Mouse (Mus musculus) skeletal muscle tissue, adult 2 months (tissue): Measurements from ENCODE around the gene Hunk.

Source experiments
- DNase-seq: peaks from one replicate; pipeline ENCODE4 v3.0.0-alpha.2; 2012; ENCODE audit warnings: low read depth, low spot score

The Hunk gene

DNA sequence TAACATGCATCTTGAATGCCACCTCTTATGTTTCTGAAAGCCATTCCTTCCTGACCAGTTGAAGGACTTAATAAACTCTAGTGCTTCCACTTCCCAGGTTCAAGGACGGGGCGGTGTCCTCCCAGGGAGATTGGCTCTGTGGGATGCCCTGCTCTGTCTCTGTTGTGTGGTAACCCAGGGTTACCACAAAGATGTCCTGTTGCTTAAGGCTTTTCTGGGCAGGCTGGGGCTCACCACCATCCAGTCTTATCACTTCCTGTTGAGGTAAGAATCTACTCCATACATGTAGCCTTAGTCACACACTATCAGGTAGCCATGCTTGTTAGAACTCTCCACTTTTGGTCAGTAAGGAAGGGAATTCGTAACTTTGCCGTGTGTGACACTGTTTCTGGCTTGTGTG lies 49.4 kb downstream of the Hunk start:
- DNase-seq = no peak

DNA sequence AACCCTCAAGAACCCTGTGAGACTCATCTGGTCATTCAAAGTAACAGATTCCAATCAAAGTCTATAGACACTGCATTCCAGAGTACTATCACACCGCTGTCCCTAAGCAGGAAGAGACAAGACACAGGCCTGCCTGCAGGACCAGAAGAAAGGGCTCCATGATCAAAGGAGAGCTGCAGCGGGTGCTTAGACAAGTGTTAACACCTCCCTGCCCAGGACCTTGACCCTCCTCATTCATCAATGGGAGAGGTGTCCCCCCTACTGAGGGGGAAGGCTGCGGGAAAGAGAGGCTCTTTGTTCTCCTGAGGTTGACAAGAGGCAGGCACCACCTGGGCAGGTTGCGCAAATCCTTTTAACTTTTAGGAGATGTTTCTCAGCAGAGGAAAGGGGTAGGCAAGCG lies 51.5 kb downstream of the Hunk start:
- no peak for DNase-seq

DNA sequence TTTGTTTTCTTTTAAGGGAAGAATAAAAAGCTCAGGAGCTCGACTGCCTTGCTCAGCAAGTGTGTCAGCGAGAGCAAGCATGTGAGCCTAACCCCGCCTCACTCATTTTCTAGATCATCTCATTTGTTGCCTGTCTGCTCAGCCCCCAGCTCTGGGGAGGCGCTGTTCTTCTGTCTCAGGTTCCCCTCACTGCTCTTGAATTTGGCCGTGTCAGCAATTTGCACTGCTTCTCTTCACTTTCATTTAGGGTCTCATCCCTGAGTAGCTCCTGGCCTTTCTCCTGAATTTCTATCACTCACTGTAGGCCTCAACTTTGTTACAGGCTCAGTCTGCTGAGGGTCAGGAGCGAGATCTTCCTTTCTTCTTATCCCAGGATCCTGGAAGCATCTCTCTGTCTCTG lies 53.7 kb downstream of the Hunk start:
- DNase-seq = no peak

DNA sequence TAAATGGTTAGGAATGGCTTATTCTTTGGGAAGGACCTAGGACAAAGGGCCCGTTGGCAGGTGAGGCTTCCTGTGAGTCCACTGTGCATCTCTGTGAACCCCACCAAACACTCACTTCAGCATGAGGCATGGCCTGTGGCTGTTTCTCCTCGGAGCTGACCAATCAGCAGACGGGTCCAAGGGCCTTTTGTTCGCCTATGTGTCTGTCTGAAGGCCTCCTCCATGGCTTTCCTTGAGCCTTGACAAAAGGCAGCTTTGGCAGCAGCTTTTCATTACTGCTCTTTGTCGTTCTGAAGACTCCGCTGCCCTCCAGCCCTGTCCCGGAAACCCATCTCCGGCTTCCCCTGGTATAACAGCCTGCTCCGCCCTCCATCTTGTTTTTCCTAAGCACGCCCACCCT lies 54.8 kb downstream of the Hunk start:
- DNase-seq = no peak

- no peak for DNase-seq
Observed at GRCm38 (mm10) chr16:90442991-90443390, 57.2 kb downstream of the Hunk start.

GRCm38 (mm10) chr16:90453197-90453596 lies 67.4 kb downstream of the Hunk start:
- peak; percentile 30 for DNase-seq

- DNase-seq = no peak
Observed at GRCm38 (mm10) chr16:90456495-90457125, 70.8 kb downstream of the Hunk start.

GRCm38 (mm10) chr16:90458899-90459610 lies 73.2 kb downstream of the Hunk start:
- DNase-seq = peak; percentile 30

DNA sequence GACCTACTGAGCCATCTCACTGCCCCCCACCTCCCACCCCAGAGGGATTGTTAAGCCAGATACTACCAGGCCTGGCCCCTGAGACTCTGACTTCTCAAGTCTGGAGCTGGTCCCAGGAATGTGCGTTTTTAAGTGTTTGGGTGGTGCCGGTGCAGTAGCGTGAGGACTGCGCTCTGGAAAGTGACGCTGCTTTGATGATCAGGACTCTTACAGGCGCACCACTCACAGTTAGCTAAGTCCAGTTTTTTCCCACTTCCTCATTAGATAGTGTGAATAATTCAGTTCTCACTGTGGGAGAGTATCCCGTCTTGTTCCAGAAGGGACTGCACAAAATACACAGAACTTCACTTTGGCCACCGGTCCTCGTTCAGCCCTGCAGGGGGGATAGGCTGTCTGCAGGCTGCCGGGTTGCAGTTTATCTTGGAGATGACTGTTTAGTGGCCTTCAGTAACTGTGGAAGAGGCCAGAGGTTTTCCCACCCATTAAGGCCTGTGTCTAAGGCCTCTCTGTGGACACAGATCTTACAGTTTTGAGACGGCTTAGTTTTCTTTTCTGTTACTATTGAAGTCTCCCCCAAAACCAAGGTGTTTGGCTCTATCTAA lies 75.6 kb downstream of the Hunk start:
- no peak for DNase-seq

DNA sequence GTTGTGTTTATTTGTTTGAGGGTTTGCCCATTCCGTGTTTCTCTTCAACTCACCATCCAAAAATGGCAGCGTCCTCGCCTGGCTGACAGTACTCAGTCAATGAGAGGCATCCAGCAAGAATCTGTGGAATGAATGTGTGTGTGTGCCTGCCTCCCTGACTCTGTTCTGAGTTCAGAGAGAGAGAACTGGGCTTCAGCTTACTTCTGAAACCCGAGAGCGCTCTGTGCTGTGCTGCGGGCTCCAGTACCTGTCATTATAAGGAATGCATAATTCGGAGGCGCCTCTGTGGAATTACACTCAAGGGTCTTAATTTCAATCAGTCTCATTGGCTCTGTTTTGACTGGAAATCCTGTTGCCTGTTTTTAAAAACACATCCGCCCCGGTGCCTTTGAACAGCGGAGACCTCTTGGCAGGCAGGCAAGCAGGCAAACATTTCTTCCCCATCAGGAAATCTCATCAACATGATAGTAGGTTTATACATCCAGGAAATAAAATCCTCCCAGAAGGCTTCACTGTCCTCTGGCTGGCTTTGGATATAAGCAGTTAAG lies 77.0 kb downstream of the Hunk start:
- DNase-seq = no peak

GRCm38 (mm10) chr16:90465154-90465553 lies 79.3 kb downstream of the Hunk start:
- DNase-seq = no peak

GRCm38 (mm10) chr16:90468286-90468685 lies 82.5 kb downstream of the Hunk start:
- no peak for DNase-seq

DNA sequence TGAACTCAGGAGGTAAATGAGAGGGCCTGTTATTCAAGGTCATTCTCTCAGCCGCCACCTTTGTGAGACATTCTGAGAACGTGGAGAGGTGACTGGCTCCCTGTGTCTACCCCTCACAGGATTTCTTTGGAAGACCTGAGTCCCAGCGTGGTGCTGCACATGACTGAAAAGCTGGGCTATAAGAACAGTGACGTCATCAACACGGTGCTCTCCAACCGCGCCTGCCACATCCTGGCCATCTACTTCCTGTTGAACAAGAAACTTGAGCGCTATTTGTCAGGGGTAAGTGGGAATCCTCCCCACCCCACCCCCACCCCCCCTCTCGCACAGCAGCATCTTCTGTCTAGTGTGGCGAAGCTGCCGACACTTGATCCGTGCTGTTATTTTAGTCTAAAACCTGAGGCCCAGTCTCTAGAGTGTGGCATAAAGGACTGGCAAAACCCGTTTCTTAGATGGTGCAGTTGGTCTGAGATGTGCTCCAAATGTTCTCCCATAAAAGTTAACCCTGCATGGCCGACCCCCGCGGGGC lies 90.0 kb downstream of the Hunk start:
- DNase-seq = no peak

GRCm38 (mm10) chr16:90481612-90482011 lies 95.8 kb downstream of the Hunk start:
- no peak for DNase-seq

GRCm38 (mm10) chr16:90483341-90483740 lies 97.5 kb downstream of the Hunk start:
- no peak for DNase-seq

GRCm38 (mm10) chr16:90485125-90485524 lies 99.3 kb downstream of the Hunk start:
- no peak for DNase-seq

DNA sequence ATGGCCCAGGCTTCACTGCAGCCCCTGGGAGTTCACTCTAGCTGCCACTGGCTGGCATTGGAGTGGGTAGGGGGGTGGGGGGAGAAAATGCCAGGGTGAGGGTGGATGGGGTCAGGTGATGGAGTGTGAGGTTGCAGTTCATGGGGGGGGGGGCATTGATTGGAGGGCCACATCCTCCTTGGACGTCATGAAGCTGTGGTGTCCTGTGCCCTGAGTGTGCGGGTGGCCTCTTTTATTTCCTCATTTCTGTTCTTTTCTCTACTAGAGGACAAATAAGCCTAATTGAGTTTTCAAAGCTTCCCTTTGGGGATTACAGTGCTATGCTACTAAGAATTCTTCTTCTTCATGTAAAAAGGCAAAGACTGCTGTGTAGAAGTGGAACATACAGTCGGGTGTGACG lies 99.8 kb downstream of the Hunk start:
- no peak for DNase-seq

DNA sequence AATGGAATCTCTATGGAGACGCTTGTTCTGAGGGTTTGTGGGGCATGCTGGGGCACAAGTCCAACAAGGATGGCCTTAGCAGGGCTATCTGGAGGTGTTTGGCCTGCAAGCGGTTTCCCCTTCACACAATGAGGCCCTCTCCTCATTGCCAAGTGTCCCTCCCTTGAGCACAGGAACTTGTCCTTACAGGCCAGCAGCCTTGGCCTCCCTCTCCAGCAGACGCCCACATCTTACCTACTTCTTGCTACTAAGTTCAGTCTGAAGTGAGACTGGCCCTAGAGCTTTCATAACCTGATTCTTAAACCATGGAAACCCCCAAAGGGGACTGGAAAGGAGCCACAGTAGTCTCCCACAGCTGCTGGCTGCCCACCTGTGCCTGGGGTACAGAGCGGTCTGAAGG lies 104.3 kb downstream of the Hunk start:
- peak; percentile 7 for DNase-seq

- no peak for DNase-seq
Observed at GRCm38 (mm10) chr16:90491898-90492499, 106.2 kb downstream of the Hunk start.

DNA sequence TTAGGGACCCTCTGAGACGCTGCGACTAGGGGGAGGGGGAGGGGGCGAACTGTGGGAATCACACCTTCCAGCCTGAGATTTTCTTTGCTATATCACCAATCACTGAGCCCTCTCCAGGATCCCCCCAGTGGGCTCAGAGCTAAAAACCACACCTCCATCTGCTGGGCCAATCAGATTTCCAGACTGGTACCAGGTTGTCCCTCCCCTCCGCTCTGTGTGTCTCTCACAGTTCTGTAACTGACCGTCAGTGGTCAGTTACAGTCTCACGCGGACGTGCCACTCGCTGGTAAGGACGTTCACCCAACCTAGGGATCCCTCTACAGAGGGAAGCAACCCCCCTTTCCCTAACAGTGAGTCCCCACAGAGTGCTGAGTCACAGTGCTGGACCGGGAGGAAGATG lies 111.1 kb downstream of the Hunk start:
- DNase-seq = no peak

DNA sequence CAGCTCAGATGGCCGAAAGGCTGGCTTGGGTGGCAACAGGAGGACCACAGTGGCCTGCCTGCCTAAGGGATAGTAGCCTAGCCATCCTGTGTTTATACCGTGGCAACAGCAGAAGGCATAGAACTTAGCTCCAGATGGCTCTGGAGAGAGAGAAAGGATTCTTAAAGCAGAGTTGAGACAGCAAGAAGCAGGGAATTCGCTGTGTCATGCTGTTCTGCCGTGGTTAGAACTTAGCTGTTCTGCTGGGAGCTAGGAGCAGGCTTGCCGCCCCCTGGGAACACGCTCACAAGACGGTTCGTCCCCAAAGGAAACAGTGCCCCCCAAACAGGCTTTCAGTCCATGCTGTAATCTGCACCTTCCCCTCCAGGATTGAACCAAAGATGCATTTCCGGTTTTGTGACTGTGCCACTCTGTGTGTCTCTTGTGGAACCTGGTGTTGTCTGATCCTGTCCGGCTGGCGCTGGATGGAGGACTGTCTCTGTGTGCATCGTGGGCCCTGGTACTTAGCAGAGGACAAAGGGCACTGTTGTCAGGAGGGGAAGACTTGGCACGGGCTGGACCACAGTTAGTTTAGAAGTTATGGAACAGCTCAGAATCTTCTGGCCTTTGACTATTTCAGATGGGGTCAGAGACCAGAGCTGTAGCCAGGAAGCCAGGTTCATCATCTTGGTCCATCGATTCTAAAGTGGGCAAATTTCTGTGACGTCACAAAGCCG lies 112.1 kb downstream of the Hunk start:
- no peak for DNase-seq

- no peak for DNase-seq
Observed at GRCm38 (mm10) chr16:90500809-90501208, 115.0 kb downstream of the Hunk start.
